8 mouse cellular contexts compared by ENCODE assay signal in genomic region chr19:38639805-38640204, GRCm38 (mm10).
A peak's percentile ranks its signal among the peaks of the same experiment; 100 is the strongest.
DNase-seq lines count a peak whose midpoint lies in the region; ATAC-seq lines count a peak whose summit lies in the region.

No protein-coding gene starts in this region.

- no peak for ATAC-seq in cerebellum, adult (ENCODE audit: insufficient number of reproducible peaks, low FRiP score, low TSS enrichment)

- peak; percentile 9 for DNase-seq in cerebellum, adult 9-11 months
- DNase-seq in right cerebral cortex, adult 18-20 months = peak; percentile 2
- no peak for DNase-seq in right cerebral cortex, postnatal 25 days
- peak; percentile 9 to 41 for DNase-seq in kidney, postnatal 36 days
- no peak for DNase-seq in embryo, embryonic 10 days (ENCODE audit: low spot score)
- DNase-seq in urinary bladder, postnatal 10 days (ENCODE audit: low spot score) = no peak
- DNase-seq in c-Kit-positive CD71-positive TER-119-positive erythroid progenitor cells, embryonic 14.5 days (ENCODE audit: low spot score) = no peak

Comparison
In these comparisons a context has a peak if more than half of its experiments do, and no peak if none do; other contexts are left out.
1. DNase-seq: peak in cerebellum, adult 9-11 months (single experiment), right cerebral cortex, adult 18-20 months (single experiment) and kidney, postnatal 36 days (2 of 2); none in right cerebral cortex, postnatal 25 days (single experiment), embryo, embryonic 10 days (single experiment), urinary bladder, postnatal 10 days (single experiment) and c-Kit-positive CD71-positive TER-119-positive erythroid progenitor cells, embryonic 14.5 days (single experiment).